Mouse (Mus musculus) embryonic fibroblast, embryonic 13.5 days (primary cell): ENCODE results near the gene Btnl10.
A peak's percentile ranks its signal among the peaks of the same experiment; 100 is the strongest.

Experiments
- CTCF ChIP-seq: IDR thresholded peaks from 2 replicates; pipeline ENCODE4 v1.5.1; 2011; ENCODE audit warnings: mild to moderate bottlenecking, control low read depth, low read length, moderate library complexity, borderline replicate concordance; ENCODE audit not compliant: insufficient read depth
- POLR2A ChIP-seq: IDR thresholded peaks from 2 replicates; pipeline ENCODE4 v1.6.1; 2011; ENCODE audit warnings: low read depth, mild to moderate bottlenecking, control low read depth, low read length, moderate library complexity

DNA sequence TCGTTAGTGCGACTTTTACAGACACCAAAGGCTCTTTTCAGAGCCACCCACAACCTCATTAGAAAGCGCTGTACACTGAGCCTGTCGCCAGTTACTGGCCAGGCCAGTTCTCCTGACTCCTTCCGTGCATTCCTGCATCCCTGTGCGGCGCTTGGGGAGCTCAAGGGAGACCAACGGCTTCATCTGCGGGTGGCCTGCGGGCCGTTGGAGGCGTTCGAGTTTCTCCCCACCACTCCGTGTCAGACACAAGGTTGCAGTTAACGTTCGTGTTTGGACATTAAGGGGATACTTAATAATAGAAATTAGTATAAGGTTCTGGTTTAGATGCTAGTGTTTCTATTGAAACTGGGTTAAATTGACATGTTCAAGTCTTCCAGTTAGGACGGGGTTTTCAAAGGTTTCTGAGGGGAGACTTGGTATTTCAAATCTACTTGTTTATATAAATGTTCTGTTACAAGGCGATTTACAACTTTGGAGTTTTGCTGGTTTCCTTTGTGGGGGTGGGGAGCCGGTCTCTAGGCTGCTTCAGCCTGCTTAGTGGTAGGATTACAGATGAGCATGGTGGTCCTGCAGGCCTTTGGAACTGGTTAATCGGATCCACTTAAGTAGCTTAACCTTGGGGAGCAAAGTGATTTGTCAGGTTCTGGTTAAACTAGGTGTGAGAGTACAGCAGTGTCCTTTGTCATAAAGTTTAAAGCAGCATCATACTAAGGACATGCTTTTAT lies 37.6 kb downstream of the Btnl10 start:
- TF ChIP-seq CTCF = no peak
- 0 out of 2 replicates have a peak, but pooled peaks have one; percentile 24 for TF ChIP-seq POLR2A
